Mouse (Mus musculus) adrenal gland, adult 2 months (tissue): ENCODE results near the gene Kcnk7. TPM values are rescaled to one million over a fixed set of nuclear protein-coding genes. Genes with fewer than 3 reads are reported as not detected.
"Not testable (repeated sequence)": the region's sequence is repeated elsewhere in the genome, so short reads cannot be mapped to it uniquely, and the experiment has no call there.

Source experiments
- DNase-seq: peaks from one replicate; pipeline ENCODE4 v3.0.0; 2021
- long read RNA-seq: library from polyadenylated mRNA; stranded (forward); transcript quantifications from one replicate; pipeline ENCODE4 v2.0.0, GENCODE M21; 2021
- polyA plus RNA-seq: library from polyadenylated mRNA; depleted of rRNA; stranded (reverse); fragments of >200 nt; gene quantifications from 2 replicates; pipeline ENCODE4 v1.2.3, GENCODE M21; 2012; rRNA removed
- total RNA-seq, 2 experiments: library from RNA; stranded (reverse); gene quantifications; 2 replicates each; pipeline ENCODE4 v1.2.3; 2021

Gene Kcnk7
- total RNA-seq = not detected
- not detected in 2 replicates for polyA plus RNA-seq
- long read RNA-seq = 0 reads

- DNase-seq = no peak
Measured at GRCm38 (mm10) chr19:5704163-5704800, at the start of gene Kcnk7. Gene Kcnk7, plus strand, starts transcription at chr19:5704367.

GRCm38 (mm10) chr19:5654720-5655298, 49.4 kb upstream of the Kcnk7 start:
- no peak for DNase-seq

- peak; percentile 59 for DNase-seq
Measured at GRCm38 (mm10) chr19:5660942-5661751, 43.0 kb upstream of the Kcnk7 start.

GRCm38 (mm10) chr19:5662310-5662709, 41.9 kb upstream of the Kcnk7 start:
- DNase-seq = no peak

- peak; percentile 98 for DNase-seq
Measured at GRCm38 (mm10) chr19:5662981-5663913, 40.9 kb upstream of the Kcnk7 start, which contains the start of gene Sipa1. Gene Sipa1, minus strand, starts transcription at chr19:5663707.

GRCm38 (mm10) chr19:5664669-5665257, 39.4 kb upstream of the Kcnk7 start:
- no peak for DNase-seq

- DNase-seq = no peak
Measured at GRCm38 (mm10) chr19:5665465-5665864, 38.7 kb upstream of the Kcnk7 start.

GRCm38 (mm10) chr19:5666386-5666785, 37.8 kb upstream of the Kcnk7 start:
- DNase-seq = no peak

- DNase-seq = peak; percentile 49
Measured at GRCm38 (mm10) chr19:5668372-5668771, 35.8 kb upstream of the Kcnk7 start.

GRCm38 (mm10) chr19:5680432-5680831, 23.7 kb upstream of the Kcnk7 start:
- peak; percentile 86 for DNase-seq

- DNase-seq = no peak
Measured at GRCm38 (mm10) chr19:5684236-5684635, 19.9 kb upstream of the Kcnk7 start.

GRCm38 (mm10) chr19:5684985-5685384, 19.2 kb upstream of the Kcnk7 start:
- DNase-seq = no peak

- no peak for DNase-seq
Measured at GRCm38 (mm10) chr19:5685431-5685830, 18.7 kb upstream of the Kcnk7 start.

GRCm38 (mm10) chr19:5685861-5686260, 18.3 kb upstream of the Kcnk7 start:
- no peak for DNase-seq

GRCm38 (mm10) chr19:5686437-5686836, 17.7 kb upstream of the Kcnk7 start:
- DNase-seq = no peak

GRCm38 (mm10) chr19:5686954-5687353, 17.2 kb upstream of the Kcnk7 start:
- DNase-seq = not testable (repeated sequence)

- no peak for DNase-seq
Measured at GRCm38 (mm10) chr19:5687738-5688137, 16.4 kb upstream of the Kcnk7 start.

GRCm38 (mm10) chr19:5688200-5689087, 15.7 kb upstream of the Kcnk7 start, which contains the start of the genes Map3k11 and Pcnx3:
Gene Map3k11, plus strand, starts transcription at chr19:5688742.
Gene Pcnx3, minus strand, starts transcription at chr19:5688908.
- DNase-seq = peak; percentile 98

- DNase-seq = no peak
Measured at GRCm38 (mm10) chr19:5689088-5689428, 15.1 kb upstream of the Kcnk7 start.
